Mouse (Mus musculus) intestine, embryonic 15.5 days (tissue): Measurements from ENCODE around the gene Lingo4. TPM values are rescaled to one million over a fixed set of nuclear protein-coding genes. Genes with fewer than 3 reads are reported as not detected.

Experiments used
- ATAC-seq: fragments of 200-750 bp; cut with Nextera tagmentation; 2 replicates; pipeline ENCODE4 v1.8.0; 2017; ENCODE audit warnings: moderate TSS enrichment, moderate library complexity
- H3K27ac ChIP-seq: fragments of 300-500 bp; sonication (generic); 2 replicates; pipeline ENCODE4 v1.5.1; 2015; ENCODE audit warnings: mild to moderate bottlenecking, inconsistent platforms
- H3K27me3 ChIP-seq: fragments of 300-500 bp; sonication (generic); replicated peaks from 2 replicates; pipeline ENCODE4 v1.6.1; 2015; ENCODE audit warnings: inconsistent platforms
- H3K36me3 ChIP-seq: fragments of 300-500 bp; sonication (generic); 2 replicates; pipeline ENCODE4 v1.6.1; 2015; ENCODE audit warnings: inconsistent platforms
- H3K4me1 ChIP-seq: fragments of 300-500 bp; sonication (generic); replicated peaks from 2 replicates; pipeline ENCODE4 v1.6.1; 2015; ENCODE audit warnings: inconsistent platforms
- H3K4me2 ChIP-seq: fragments of 300-500 bp; sonication (generic); replicated peaks from 2 replicates; pipeline ENCODE4 v1.6.1; 2015; ENCODE audit warnings: mild to moderate bottlenecking, inconsistent platforms
- H3K4me3 ChIP-seq: fragments of 300-500 bp; sonication (generic); replicated peaks from 2 replicates; pipeline ENCODE4 v1.5.1; 2015; ENCODE audit warnings: inconsistent platforms
- H3K9ac ChIP-seq: fragments of 300-500 bp; sonication (generic); 2 replicates; pipeline ENCODE4 v1.6.1; 2015; ENCODE audit warnings: inconsistent platforms
- H3K9me3 ChIP-seq: fragments of 300-500 bp; sonication (generic); 2 replicates; pipeline ENCODE4 v1.6.1; 2016; ENCODE audit warnings: inconsistent platforms
- WGBS: fragments of 180-500 bp; shearing (Covaris S2); methylation state at CpG from one replicate; pipeline ENCODE4 v1.1.7; 2015; 5-methylcytosine and 5-hydroxymethylcytosine counted together
- polyA plus RNA-seq: library from polyadenylated mRNA; unstranded; fragments of >200 nt; fragmentation: Nextera tagmentation; extraction: Ambion mirVana; gene quantifications from 2 replicates; pipeline ENCODE4 v1.2.1, GENCODE M21; 2015

Lingo4 gene
- 0.41 and 0.58 TPM in 2 replicates for polyA plus RNA-seq

DNA sequence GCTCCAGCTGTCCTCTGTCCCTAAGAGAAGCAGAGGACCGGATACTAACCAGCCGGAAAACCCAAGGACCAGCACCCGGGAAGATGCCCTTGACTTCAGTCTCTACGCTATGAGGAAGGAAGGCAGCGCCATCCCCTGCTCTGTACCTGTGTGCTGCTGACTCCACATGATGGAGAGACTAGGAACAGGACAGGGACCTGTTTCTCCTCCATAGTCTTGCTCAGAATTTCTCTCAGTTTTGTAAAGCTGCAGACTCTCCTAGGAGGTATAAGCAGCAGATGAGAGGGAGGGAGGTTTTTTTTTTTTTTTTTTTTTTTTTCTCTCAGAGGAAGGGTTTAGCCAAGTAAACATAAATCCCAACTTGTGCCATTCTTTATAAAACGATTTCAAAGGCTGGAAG, at the start of gene Lingo4:
Gene Lingo4 (plus strand): TSS at position 301 of the 400 bp plus-strand sequence.
- Histone ChIP-seq H3K4me2 (peak within 1 kb of the TSS; percentile 62), H3K4me3 (peak within 1 kb of the TSS; percentile 17), H3K27ac (no peak within 1 kb of the TSS), H3K4me1 (0 out of 2 replicates have a peak, but pooled peaks cover 2% of the 10 kb centered on the region), H3K9ac (no peak within 1 kb of the TSS), H3K36me3 (no peaks in the 10 kb centered on the region), H3K27me3 (peaks cover 44% of the 10 kb centered on the region), H3K9me3 (no peaks in the 10 kb centered on the region)
- 69% methylated on average over 6 of the region's 6 CpGs for WGBS
- no peak for ATAC-seq

DNA sequence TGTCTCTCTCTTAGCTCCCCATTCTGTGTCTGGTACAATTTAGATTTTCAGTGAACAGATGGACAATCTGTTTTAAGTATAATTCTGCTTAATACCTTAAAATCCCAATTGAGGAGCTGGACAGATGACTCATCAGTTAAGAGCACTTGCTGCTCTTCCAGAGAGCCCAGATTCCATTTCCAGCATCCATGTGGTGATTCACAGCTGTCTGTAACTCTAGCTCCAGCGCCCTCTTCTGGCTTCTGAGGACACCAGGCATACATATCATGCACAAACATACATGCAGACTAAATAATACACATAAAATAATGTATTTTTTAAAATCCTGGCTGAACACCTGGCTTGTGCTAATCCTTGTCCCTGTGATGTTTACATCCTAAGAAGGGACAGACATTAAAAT, 37.5 kb upstream of the Lingo4 start:
- no peaks in the 10 kb centered on the region for H3K36me3 ChIP-seq
- H3K27me3 ChIP-seq: peaks cover 4% of the 10 kb centered on the region; the same call in 1 of the 2 replicates
- WGBS: 0% methylated on average over 1 of the region's 1 CpGs
- no peak overlapping the region for H3K9ac ChIP-seq
- H3K9me3 ChIP-seq: no peaks in the 10 kb centered on the region
- no peak for ATAC-seq
- no peak overlapping the region for H3K4me3 ChIP-seq
- H3K27ac ChIP-seq: no peak overlapping the region
- H3K4me1 ChIP-seq: 0 out of 2 replicates have a peak, but pooled peaks cover 4% of the 10 kb centered on the region
- H3K4me2 ChIP-seq: no peak overlapping the region

DNA sequence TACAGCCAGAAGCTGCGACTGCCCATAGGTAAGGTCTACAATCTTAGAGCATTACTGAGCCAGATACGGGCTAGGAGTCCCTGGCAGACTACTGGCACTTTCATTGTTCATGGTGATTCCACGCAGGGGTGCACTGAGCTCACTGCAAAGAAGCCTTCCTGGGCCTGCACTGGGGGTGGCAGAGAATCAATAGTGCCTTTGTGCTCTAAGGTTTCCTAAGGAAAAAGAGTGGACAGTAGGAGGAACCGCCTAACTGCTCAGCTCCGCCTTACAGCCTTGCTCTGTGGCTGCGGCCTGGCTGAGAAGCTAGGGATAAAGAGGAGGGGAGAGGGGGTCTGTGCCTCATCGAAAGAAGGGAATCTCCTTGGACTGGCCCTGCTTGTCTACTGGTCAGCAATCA, 36.2 kb upstream of the Lingo4 start, which contains the start of gene C2cd4d:
Gene C2cd4d (plus strand): TSS at position 301 of the 400 bp plus-strand sequence.
- 0 out of 2 replicates have a peak within 1 kb of the TSS, but pooled peaks have one; percentile 9 for H3K27ac ChIP-seq
- H3K27me3 ChIP-seq: peaks cover 4% of the 10 kb centered on the region; the same call in 1 of the 2 replicates
- peak within 1 kb of the TSS; percentile 73 for H3K9ac ChIP-seq

DNA sequence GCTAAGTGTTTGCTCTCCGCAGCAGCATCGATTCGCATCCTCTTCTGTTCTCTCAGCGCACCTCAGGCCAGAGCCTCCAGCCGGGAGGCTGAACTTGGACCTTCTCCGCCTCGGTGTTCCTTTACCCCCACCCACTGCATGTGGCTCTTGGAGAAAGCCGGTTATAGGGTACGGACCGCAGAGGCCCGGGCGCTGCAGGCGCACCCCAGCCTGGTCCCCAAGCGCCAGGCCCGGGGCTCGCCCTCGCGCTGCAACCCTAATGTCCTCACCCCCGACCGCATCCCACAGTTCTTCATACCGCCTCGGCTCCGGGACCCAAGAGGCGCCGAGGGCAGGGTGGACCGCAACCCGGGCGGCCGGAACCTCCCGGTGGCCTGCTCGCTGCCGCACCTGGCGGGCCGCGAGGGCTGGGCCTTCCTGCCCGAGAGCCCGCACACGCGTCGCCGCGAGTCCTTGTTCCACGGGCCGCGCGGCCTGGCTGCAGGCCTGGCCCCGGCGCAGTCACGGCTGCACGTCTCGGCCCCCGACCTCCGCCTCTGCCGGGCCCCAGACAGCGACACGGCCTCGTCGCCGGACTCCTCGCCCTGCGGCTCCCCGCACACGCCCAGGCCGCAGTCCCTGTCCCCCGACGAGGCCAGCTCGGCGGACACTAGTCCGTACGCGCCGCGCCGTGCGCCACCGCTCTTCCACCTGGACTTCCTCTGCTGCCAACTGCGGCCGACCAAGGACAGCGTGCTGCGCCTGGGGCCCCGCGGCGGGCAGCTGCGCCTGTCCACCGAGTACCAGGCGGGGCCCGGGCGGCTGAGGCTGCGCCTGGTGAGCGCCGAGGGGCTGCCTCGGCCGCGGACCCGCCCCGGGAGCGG, 34.8 kb upstream of the Lingo4 start:
- no peaks in the 10 kb centered on the region for H3K9me3 ChIP-seq
- H3K4me1 ChIP-seq: 0 out of 2 replicates have a peak, but pooled peaks cover 7% of the 10 kb centered on the region
- peak; percentile 66 for ATAC-seq
- 0 out of 2 replicates have a peak overlapping the region, but pooled peaks have one; percentile 2 for H3K27ac ChIP-seq
- peaks cover 4% of the 10 kb centered on the region; the same call in 1 of the 2 replicates for H3K27me3 ChIP-seq
- peak overlapping the region; percentile 96 for H3K4me2 ChIP-seq
- WGBS: 8% methylated on average over 64 of the region's 97 CpGs
- H3K9ac ChIP-seq: peak overlapping the region; percentile 73
- peak overlapping the region; percentile 59 for H3K4me3 ChIP-seq
- no peaks in the 10 kb centered on the region for H3K36me3 ChIP-seq

More for the DNA sequence above, 36.2 kb upstream of the Lingo4 start, which contains the start of gene C2cd4d:
- H3K4me2 ChIP-seq: peak within 1 kb of the TSS; percentile 96
- H3K4me1 ChIP-seq: 0 out of 2 replicates have a peak, but pooled peaks cover 4% of the 10 kb centered on the region
- ATAC-seq: no peak
- peak within 1 kb of the TSS; percentile 59 for H3K4me3 ChIP-seq
- H3K36me3 ChIP-seq: no peaks in the 10 kb centered on the region
- 56% methylated on average over 7 of the region's 7 CpGs for WGBS
- H3K9me3 ChIP-seq: no peaks in the 10 kb centered on the region

DNA sequence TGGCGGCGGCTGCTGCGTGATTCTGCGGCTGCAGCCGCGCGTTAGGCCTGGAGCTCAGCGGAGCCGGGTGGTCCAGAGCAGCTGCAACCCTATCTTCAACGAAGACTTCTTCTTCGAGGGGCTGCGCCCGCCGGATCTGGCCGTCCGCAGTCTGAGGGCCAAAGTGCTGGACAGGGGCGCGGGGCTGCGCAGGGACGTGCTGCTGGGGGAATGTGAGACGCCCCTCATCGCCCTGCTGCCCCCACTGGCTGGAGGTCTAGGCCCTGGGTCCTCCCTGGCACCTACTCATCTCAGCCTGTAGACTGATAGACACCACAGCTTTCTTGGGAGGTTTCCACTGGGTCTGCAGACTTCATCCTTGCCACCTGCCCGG, 34.2 kb upstream of the Lingo4 start:
- no peaks in the 10 kb centered on the region for H3K36me3 ChIP-seq
- H3K4me3 ChIP-seq: peak overlapping the region; percentile 59
- peaks cover 4% of the 10 kb centered on the region; the same call in 1 of the 2 replicates for H3K27me3 ChIP-seq
- H3K9me3 ChIP-seq: no peaks in the 10 kb centered on the region
- H3K4me1 ChIP-seq: 0 out of 2 replicates have a peak, but pooled peaks cover 7% of the 10 kb centered on the region
- H3K9ac ChIP-seq: peak overlapping the region; percentile 73
- 0 out of 2 replicates have a peak overlapping the region, but pooled peaks have one; percentile 2 for H3K27ac ChIP-seq
- ATAC-seq: peak; percentile 3; the same call in 1 of the 2 replicates
- peak overlapping the region; percentile 96 for H3K4me2 ChIP-seq
- WGBS: 6% methylated on average over 23 of the region's 23 CpGs

DNA sequence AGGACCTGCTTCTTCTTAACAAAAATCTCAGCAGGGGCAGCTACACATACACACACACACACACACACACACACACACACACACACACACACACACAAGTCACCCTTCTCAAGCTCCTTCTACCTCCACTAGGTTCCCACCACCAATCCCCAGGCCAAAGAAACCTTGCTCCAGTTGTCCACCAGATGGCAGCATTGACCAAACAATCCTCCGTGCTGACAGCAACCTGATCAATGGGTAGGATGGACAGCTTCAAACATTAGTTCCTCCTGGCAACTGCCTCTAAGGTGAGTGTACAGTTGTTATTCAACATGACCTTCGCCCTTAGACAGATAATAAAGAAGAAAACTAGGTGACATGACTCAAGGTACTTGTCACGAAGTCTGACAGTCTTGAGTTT, 31.6 kb upstream of the Lingo4 start:
- H3K4me2 ChIP-seq: no peak overlapping the region
- peak; percentile 50 for ATAC-seq
- no peak overlapping the region for H3K4me3 ChIP-seq
- H3K27me3 ChIP-seq: peaks cover 4% of the 10 kb centered on the region; the same call in 1 of the 2 replicates
- WGBS: 14% methylated on average over 3 of the region's 3 CpGs
- H3K27ac ChIP-seq: no peak overlapping the region
- no peaks in the 10 kb centered on the region for H3K36me3 ChIP-seq
- no peaks in the 10 kb centered on the region for H3K9me3 ChIP-seq
- peaks cover 11% of the 10 kb centered on the region; the same call in 1 of the 2 replicates for H3K4me1 ChIP-seq
- no peak overlapping the region for H3K9ac ChIP-seq

DNA sequence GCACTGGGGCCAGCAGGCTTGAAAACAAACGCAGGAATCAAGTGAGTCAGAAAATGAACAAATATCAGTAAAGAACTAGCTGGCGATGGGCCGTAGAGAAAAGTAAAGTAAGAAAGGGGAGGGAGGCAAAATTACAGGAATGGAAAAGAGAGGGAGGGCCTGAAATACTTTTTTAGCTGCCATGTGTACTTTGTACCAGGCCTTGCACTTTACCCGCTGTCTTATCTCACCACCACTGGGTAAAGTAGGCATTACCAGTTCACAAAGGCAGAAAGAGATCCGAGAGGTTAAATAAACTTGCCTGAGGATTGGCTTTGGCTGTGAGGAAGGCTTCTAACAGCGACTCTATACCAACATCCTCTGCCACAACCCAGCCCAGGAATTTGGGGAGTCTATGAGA, 30.8 kb upstream of the Lingo4 start:
- Histone ChIP-seq H3K27me3 (peaks cover 4% of the 10 kb centered on the region; the same call in 1 of the 2 replicates), H3K36me3 (no peaks in the 10 kb centered on the region), H3K9me3 (no peaks in the 10 kb centered on the region), H3K9ac (no peak overlapping the region), H3K4me2 (no peak overlapping the region), H3K27ac (no peak overlapping the region), H3K4me3 (no peak overlapping the region), H3K4me1 (peaks cover 15% of the 10 kb centered on the region; the same call in 1 of the 2 replicates)
- ATAC-seq: no peak
- WGBS: 73% methylated on average over 6 of the region's 6 CpGs

DNA sequence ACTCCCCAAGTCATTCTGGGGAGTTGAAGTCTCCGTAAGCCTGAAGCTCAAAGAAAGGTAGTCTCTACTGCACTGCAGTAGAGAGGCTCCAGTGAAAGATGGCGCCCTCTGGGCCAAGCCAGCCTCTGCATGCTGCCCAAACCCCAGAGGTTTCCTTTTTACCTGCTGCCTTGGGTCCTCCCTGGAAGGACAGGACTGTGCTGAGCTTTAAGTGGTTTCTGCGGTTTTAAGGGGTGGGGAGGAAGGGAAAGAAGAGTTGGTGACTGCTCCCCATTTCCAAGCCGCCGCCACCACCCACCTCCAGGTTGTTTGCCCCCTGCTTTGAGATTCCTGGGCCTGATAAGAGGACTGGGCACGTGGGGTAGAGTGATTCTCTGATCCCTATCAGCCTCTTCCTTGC, 29.7 kb upstream of the Lingo4 start:
- no peak for ATAC-seq
- Histone ChIP-seq H3K27ac (no peak overlapping the region), H3K4me1 (peaks cover 19% of the 10 kb centered on the region), H3K9me3 (no peaks in the 10 kb centered on the region), H3K36me3 (no peaks in the 10 kb centered on the region), H3K4me3 (no peak overlapping the region), H3K27me3 (peaks cover 2% of the 10 kb centered on the region; the same call in 1 of the 2 replicates), H3K9ac (no peak overlapping the region), H3K4me2 (no peak overlapping the region)
- WGBS: 69% methylated on average over 6 of the region's 6 CpGs

DNA sequence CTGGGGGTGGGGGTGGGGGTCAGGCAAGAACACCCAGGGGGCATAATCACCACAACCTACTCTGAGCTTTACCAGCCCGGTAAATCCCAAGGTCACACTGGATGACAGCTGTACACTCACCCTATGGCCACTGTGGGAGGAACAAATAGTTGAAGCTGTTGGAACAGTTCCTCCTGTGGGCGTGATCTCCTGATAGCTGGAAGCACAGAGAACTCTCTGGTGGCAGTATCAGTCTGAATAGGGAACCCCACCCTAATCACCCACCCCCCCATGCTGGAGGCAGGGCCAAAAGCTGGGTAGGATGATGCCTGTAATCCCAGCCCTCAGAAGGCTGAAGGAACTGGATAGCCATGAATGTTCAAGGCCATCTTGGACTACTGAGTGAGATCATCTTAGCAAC, 28.6 kb upstream of the Lingo4 start:
- Histone ChIP-seq H3K4me1 (peaks cover 27% of the 10 kb centered on the region), H3K4me2 (no peak overlapping the region), H3K9ac (no peak overlapping the region), H3K9me3 (no peaks in the 10 kb centered on the region), H3K27me3 (no peaks in the 10 kb centered on the region), H3K36me3 (no peaks in the 10 kb centered on the region), H3K27ac (no peak overlapping the region), H3K4me3 (no peak overlapping the region)
- ATAC-seq: no peak
- 56% methylated on average over 2 of the region's 2 CpGs for WGBS

DNA sequence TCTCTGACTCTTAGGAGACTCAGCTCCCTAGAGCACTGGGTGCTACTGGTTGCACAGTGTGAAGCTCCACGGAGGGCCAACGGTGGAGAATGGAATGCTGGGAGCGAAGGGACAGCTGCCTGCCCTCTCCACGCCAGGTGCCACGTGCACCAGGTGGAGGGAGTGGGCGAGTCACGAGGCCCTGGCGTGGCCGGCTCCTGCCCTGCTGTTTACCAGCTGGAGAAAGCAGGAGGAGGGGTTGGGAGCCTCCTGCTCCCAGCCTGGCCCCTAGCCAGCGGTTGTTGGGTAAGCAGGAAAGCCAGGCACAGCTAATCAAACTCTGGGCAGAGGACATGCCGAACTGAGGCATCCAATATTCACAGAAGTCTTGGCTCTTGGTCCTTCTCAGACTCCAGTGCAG, 26.7 kb upstream of the Lingo4 start:
- H3K27ac ChIP-seq: no peak overlapping the region
- 1% methylated on average over 11 of the region's 11 CpGs for WGBS
- H3K9ac ChIP-seq: no peak overlapping the region

DNA sequence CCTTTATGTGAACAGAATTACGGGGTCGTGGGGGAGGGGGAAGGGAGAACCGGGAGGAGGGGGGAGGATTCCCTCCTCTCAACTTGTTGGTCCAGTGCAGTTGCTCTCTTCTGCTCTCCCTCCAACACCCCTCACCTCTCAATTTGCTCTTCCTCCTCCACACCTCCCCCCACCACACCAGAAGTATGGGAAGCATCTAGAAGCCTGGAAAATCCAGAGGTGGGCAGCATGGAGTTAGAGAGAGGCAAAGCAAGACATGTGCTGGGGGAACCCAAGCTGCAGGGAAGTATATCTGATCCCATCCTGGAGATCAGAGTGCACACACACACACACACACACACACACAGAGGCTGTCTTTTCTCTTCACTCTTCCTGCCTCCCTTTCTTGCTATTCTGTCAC, 26.3 kb upstream of the Lingo4 start:
- Histone ChIP-seq H3K27ac (no peak overlapping the region), H3K36me3 (no peaks in the 10 kb centered on the region), H3K9ac (no peak overlapping the region), H3K9me3 (no peaks in the 10 kb centered on the region), H3K4me2 (peak overlapping the region; percentile 44; the same call in 1 of the 2 replicates), H3K27me3 (0 out of 2 replicates have a peak, but pooled peaks cover 3% of the 10 kb centered on the region), H3K4me1 (peaks cover 27% of the 10 kb centered on the region), H3K4me3 (no peak overlapping the region)
- ATAC-seq: no peak
- 0% methylated on average over 3 of the region's 3 CpGs for WGBS

More for the DNA sequence above, 26.7 kb upstream of the Lingo4 start:
- Histone ChIP-seq H3K27me3 (0 out of 2 replicates have a peak, but pooled peaks cover 3% of the 10 kb centered on the region), H3K4me1 (peaks cover 27% of the 10 kb centered on the region), H3K9me3 (no peaks in the 10 kb centered on the region), H3K36me3 (no peaks in the 10 kb centered on the region), H3K4me2 (peak overlapping the region; percentile 44), H3K4me3 (no peak overlapping the region)
- peak; percentile 70 for ATAC-seq

DNA sequence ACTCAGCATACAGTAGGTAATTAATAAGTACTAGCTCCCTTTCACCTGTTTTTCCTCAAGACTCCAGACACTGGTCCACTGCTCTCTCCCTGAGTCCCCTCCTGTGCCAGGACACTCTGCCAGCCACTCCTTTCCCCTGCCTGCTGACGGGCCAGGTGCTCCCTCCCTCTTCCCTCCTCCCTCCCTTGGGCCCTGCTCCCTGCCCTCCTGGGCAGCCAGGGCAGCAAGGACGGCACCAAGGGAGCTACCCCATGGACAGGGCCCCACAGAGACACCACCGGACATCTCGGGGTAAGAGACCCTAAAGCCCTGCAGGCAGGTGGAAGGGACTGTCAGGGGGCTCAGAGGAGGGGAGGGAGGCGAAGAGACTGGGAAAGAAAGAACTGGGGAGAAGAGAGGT, 25.7 kb upstream of the Lingo4 start, which contains the start of gene Rorc:
Gene Rorc (plus strand): TSS at position 154 of the 400 bp plus-strand sequence.
- WGBS: 19% methylated on average over 5 of the region's 5 CpGs
- no peaks in the 10 kb centered on the region for H3K9me3 ChIP-seq
- H3K4me2 ChIP-seq: peak within 1 kb of the TSS; percentile 55
- ATAC-seq: peak; percentile 54
- peak within 1 kb of the TSS; percentile 29 for H3K4me3 ChIP-seq
- H3K27me3 ChIP-seq: 0 out of 2 replicates have a peak, but pooled peaks cover 3% of the 10 kb centered on the region
- peaks cover 27% of the 10 kb centered on the region for H3K4me1 ChIP-seq
- no peaks in the 10 kb centered on the region for H3K36me3 ChIP-seq
- peak within 1 kb of the TSS; percentile 58; the same call in 1 of the 2 replicates for H3K27ac ChIP-seq
- no peak within 1 kb of the TSS; the same call in 1 of the 2 replicates for H3K9ac ChIP-seq
